Mouse (Mus musculus): ENCODE data around the gene Sptbn1.

The Sptbn1 gene

GRCm38 (mm10) chr11:30171586-30172178, 96.3 kb downstream of the Sptbn1 start:
- DNase-seq (ENCODE audit: low read depth, low spot score) = no peak

GRCm38 (mm10) chr11:30171184-30171583, 96.8 kb downstream of the Sptbn1 start:
- DNase-seq (ENCODE audit: low read depth, low spot score) = no peak

- DNase-seq (ENCODE audit: low read depth, low spot score) = no peak
These were observed 101.4 kb downstream of the Sptbn1 start for GRCm38 (mm10) chr11:30166551-30166922.

- no peak for DNase-seq (ENCODE audit: low read depth, low spot score)
These were observed 102.0 kb downstream of the Sptbn1 start for GRCm38 (mm10) chr11:30165861-30166550.

- DNase-seq (ENCODE audit: low read depth, low spot score) = no peak
These were observed 103.3 kb downstream of the Sptbn1 start for GRCm38 (mm10) chr11:30164515-30165214.

- DNase-seq (ENCODE audit: low read depth, low spot score) = no peak
These were observed 104.1 kb downstream of the Sptbn1 start for GRCm38 (mm10) chr11:30163870-30164269.

- DNase-seq (ENCODE audit: low read depth, low spot score) = no peak
These were observed 104.9 kb downstream of the Sptbn1 start for GRCm38 (mm10) chr11:30163081-30163480.

- no peak for DNase-seq (ENCODE audit: low read depth, low spot score)
These were observed 106.2 kb downstream of the Sptbn1 start for GRCm38 (mm10) chr11:30161744-30162143.

GRCm38 (mm10) chr11:30161173-30161650, 106.8 kb downstream of the Sptbn1 start:
- DNase-seq (ENCODE audit: low read depth, low spot score) = no peak

- no peak for DNase-seq (ENCODE audit: low read depth, low spot score)
These were observed 107.3 kb downstream of the Sptbn1 start for GRCm38 (mm10) chr11:30160625-30161172.

GRCm38 (mm10) chr11:30159545-30160255, 108.3 kb downstream of the Sptbn1 start:
- no peak for DNase-seq (ENCODE audit: low read depth, low spot score)

- no peak for DNase-seq (ENCODE audit: low read depth, low spot score)
These were observed 109.8 kb downstream of the Sptbn1 start for GRCm38 (mm10) chr11:30158028-30158700.

GRCm38 (mm10) chr11:30155887-30156286, 112.1 kb downstream of the Sptbn1 start:
- DNase-seq (ENCODE audit: low read depth, low spot score) = no peak

GRCm38 (mm10) chr11:30154980-30155379, 113.0 kb downstream of the Sptbn1 start:
- DNase-seq (ENCODE audit: low read depth, low spot score) = no peak

- no peak for DNase-seq (ENCODE audit: low read depth, low spot score)
These were observed 119.1 kb downstream of the Sptbn1 start for GRCm38 (mm10) chr11:30148888-30149287.

GRCm38 (mm10) chr11:30148378-30148777, 119.6 kb downstream of the Sptbn1 start:
- DNase-seq (ENCODE audit: low read depth, low spot score) = peak; percentile 17

GRCm38 (mm10) chr11:30147882-30148281, 120.1 kb downstream of the Sptbn1 start:
- no peak for DNase-seq (ENCODE audit: low read depth, low spot score)

GRCm38 (mm10) chr11:30143090-30143489, 124.9 kb downstream of the Sptbn1 start:
- no peak for DNase-seq (ENCODE audit: low read depth, low spot score)

GRCm38 (mm10) chr11:30139165-30139826, 128.7 kb downstream of the Sptbn1 start:
- no peak for DNase-seq (ENCODE audit: low read depth, low spot score)

GRCm38 (mm10) chr11:30137081-30137480, 130.9 kb downstream of the Sptbn1 start:
- no peak for DNase-seq (ENCODE audit: low read depth, low spot score)

- no peak for DNase-seq (ENCODE audit: low read depth, low spot score)
These were observed 133.9 kb downstream of the Sptbn1 start for GRCm38 (mm10) chr11:30134058-30134457.

Measured in A20 (cell line).